Mouse (Mus musculus) thymus, adult 18-20 months (tissue): Measurements from ENCODE around the gene Chd5.

Source experiments
- DNase-seq, 2 experiments: peaks; one replicate each; pipeline ENCODE4 v3.0.0; 2022; ENCODE audit warnings: mixed read lengths in 2 of 2

Gene Chd5

DNA sequence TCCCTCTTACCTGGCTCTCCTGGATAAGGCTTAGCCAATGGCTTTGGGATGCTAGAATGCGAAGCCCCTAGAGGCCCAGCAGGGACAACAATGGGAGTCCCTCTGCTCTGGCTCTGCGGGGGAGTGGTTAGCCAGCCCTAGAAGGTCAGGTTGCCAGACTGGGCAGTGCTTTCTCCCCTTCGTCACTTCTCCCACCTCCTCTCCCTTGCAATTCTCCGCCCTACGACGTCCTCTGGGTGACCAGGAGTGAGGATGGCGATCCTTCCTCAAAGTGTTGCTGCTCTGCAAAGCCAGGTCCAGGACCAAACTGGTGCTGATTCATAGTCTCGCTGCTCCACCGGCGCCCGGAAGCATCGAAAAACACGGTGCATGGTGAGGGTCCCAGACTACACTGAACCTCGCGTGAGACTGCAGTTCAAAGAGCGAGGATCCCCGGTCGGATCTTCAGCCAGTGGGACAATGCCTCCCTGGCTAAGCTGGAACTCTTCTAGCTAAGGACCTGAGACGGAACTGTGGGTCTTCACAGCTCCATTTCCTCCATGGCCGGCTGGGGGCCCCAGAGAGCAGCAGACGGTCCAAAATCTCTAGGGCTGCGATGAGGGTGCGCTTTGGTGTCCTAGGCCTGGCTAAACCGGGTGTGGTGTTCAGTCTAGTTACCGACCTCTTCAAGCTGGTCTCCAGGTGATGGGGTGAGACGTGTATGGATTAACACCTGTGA, 19.8 kb upstream of the Chd5 start, which contains the start of gene Rnf207:
Gene Rnf207 (minus strand): TSS at position 477 of the 718 bp plus-strand sequence.
- no peak for DNase-seq

DNA sequence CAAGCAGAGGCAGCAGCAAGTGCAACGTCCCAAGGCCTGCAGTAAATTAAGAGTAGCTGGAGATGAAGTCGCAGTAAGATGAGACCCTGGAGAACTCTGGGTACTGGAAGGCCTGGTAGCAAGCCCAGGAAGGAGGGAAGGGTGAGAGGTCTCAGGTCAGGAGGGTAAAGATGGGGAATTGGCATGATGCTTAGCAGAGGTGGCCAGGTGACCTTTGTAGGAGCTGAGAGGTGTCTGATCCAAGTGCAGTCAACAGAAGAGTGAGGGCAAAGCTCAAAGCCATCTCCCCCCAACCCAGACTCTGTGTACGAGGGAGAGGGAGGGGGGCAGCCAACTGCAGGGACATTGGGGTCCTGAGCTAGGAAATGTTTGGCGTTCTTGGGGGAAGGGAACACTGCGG, 17.0 kb upstream of the Chd5 start:
- DNase-seq, result no peak

DNA sequence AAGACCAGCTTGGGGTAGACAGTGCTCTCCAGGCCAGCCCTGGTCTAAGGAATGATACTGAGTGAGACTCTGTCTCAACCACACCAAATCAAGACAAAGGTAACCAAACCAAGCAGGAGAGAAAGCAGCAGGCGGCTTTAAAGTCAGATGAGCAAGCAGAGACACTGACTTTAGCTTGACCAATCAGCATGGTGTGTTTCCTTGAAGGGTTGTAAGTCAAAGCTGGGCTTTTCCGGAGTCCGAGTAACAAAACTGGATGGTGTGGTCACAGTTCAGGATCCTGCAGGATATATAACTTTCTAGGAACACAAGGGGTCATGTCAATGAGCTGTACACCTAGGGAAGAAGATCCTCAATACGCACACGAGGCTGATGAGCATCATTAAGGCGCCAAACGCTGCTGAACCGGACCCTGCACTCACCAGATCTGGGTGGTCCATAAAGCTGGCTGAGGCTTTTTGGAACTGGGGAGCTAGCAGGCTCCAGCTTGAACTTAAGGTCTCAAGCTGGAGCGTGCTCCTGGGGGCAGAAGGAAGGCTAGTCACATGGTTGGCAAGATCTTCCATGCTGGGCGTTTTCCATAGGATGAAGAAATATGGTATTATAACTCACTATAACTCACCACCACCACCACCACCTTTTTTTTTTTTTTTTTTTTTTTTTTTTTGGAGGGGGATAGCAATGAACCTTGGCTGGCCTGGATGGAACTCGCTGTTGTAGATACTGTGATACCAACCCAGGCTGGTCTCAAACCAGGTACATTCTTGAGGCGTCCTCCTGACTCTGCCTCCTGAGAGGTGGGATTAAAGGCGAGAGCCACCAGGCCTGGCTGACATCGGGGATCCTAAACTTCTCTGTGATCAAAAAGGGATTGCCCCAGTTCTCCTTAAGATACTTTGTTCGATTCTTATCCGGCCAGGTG, 13.5 kb upstream of the Chd5 start:
- no peak for DNase-seq

DNA sequence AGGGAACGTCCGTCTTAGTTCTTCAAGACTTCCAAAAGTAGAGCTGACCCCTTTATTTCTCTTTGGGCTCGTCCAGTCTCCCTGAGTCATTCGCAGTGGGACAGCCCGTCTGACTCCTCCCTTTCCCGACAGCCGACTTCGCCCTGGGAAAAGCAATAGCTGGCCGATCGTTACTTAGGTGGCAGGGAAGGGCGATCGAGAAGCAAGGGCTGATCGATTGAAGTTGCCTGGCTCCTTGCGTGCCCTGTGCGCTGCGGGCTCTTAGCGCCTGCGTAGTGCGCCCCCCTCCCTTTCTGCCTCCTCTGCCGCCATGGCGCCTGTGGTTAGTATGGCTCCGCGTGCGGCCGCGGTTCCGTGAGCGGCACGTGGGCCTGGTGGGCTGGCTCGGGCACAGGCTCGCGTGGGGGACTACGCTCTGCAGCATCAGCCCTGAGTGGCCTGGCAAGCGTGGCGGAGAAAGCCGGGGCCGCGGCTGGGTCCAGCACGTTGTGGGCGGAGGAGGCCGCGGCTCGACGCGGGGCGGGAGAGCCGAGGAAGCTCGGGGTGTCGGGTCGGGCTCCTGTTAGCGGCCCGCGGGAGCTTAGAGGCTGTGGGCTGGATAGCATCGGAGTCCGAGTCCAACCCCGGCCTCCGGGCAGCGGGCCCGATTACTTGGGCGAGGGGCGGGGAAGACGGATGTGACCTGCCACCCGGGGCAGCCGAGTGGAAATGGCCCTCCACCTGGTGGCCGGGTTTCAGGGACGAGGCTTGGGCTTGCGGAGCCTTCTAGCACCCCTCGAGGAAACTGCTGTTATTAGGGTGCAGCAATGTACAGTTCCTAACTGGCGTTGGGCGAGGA, 12.7 kb upstream of the Chd5 start, which contains the start of gene Rpl22:
Gene Rpl22 (plus strand): TSS at position 169 of the 838 bp plus-strand sequence.
- DNase-seq, result peak; percentile 88 to 93

DNA sequence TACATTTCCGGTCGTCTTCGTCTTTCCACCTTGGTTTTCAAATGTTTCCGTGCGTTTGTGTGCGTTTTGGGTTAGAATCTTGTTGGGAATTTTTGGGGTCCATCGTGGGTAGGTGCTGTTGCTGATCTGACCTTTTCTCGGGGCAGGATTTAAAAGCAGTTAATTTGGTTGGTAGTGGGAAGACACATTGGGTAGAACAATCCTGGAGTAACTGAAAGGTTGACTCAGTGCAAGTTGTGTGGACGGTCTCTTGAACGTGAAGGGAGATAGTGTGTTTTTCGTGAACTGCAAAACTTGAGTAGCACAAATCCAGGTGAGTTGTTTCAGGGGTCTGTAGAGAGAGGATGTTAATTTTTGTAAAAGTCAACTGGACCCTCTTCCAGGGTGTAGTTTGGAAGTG, 11.9 kb upstream of the Chd5 start:
- DNase-seq, result no peak

DNA sequence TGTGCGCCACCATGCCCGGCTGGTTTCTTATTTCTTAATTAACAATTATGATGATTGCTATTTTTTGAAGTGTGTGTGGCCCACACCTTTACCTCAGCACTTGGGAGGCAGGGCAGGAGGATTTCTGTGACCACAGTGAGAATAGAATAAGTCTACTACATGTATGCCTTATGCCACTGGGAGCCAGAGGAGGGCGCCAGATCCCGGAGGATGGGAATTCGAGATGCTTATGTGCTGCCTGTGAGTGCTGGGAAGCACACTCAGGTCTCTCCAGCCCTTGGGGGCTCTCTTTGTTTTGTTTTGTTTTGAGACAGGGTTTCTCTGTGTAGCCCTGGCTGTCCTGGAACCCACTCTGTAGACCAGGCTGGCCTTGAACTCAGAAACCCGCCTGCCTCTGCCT, 9.8 kb upstream of the Chd5 start:
- DNase-seq, result no peak

DNA sequence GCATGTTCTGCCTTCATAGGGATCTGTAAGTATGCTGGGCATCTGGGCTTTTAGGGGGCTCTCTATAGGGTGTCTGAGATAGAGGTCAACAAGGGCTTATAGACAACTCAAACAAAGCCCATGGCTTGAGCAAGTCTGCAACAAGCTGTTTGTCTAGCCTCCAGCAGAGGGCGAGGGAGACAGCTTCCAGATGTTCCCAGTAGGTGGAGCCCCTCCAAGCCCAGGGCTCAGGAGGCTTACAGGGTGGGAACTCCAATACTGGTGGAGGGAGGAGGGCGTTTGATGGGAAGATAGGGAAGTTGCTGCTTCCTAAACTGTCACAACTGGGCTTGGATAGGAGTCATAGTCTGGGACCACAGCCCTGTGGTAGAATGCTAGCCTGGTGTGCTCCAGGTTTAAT, 5.5 kb upstream of the Chd5 start:
- DNase-seq, result peak; percentile 22 to 37

DNA sequence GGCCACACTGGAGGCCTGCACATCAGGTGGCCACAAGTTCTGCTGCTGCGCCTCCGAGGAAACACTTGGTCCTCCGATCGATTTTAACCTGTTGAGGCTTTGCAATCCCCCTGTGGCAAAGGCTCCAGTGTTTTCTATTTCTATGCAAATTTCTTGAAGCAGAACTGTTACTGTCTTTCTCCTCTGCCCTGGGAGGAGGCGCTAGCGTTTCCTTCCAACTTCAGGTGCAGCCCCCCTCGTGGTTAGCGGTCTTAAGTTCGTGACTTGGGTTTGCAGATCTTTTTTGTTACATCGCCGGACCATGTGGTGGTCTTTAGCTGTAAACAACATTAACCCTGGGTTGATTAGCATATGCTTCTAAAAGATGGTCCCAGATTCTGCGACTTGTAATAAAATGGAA, 4.9 kb upstream of the Chd5 start:
- no peak for DNase-seq

DNA sequence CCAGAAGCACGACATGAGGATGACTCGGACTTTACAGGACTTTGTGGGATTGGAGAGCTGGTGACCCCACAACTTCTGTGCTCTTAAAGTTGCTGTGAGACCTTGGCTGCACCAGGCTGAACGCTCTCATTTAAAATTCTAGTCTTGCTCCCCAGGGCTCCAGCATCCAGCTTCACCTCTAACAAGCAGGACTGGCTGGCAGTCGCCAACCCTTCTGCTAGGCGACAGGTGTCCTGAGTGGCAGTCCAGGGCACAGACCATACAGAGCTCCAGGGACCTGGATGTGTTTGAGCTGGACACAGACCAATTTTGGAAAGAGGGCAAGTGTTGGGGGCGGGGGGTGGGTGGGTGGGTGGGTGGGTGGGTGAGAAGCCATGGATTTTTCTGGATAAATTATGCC, 679 bp upstream of the Chd5 start:
- DNase-seq, result no peak

DNA sequence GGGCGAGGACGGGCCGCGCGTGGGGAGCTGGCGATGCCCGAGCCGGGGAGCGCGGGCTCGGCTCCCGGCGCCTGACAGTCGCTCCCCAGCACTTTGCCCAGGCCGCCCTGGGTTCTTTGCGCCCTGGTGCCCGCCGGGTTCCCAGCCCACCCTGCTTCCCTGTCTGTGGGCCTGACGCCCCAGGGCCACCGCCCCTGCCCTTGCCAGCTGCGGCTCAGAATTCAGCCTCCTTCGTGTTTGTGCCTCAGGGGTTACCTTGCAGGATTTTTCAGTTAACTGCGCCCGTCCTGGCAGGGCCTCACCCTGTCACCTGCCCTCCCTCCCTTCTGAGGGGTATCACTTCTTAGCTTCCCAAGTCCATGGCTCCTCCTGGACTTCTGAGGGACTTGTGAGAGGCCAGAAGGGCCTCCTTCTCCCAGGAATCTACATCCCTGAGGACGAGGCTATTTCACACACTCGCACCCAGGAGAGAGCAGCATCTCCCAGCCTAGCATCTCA, 891 bp downstream of the Chd5 start:
- no peak for DNase-seq

DNA sequence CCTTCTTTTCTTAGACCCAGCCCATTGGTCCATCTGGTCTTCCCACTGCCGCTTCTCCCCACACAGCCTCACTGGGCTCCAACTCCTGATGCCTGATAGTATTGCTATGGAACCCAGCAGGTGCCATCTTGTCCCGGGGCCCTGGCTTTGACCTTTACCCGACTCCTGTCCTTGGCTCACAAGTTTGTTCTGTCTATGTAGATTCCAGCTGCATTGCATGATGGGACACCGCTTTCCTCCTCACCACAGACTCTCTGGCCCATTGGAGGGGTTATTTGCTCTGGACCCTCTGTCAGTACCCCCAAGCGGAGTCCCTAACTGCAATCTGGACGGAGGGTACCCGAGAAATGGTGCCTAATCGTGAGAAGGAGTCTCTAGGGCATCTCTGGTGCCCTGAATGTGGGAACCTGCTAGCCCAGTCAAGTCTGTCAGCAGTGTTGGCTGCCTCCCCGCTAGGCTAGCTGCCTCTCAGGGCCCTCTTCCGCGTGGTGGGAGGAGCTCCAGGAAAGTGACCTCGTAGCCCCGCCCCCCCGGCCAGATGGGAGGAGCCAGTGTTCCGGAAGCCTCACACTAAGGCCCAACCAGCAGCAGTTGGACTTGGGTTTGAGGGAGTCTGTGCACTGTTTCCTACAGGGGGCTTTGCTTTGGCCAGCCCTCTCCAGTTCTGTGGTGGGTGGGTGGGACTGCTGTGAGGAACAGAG, 2.3 kb downstream of the Chd5 start:
- DNase-seq, result no peak

DNA sequence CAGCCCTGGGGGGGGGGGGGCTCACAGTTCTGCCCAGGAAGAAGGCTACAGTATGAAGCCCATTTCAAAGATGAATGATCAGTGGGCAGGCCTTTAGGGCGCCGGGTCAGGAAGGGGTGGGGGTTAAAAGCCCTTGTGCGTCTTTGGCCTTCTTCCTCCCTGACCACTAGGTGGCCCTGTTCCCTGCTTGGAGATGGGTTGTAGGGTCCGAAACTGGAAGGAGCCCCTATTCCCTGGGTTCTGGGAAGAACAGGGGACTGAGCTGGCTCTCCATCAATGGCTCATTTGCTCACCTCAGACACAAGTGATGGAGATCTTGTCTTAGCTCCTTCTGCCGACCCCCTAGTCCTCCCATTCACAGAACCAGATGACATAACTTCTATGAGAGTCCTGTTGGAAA, 4.8 kb downstream of the Chd5 start:
- DNase-seq, result no peak

DNA sequence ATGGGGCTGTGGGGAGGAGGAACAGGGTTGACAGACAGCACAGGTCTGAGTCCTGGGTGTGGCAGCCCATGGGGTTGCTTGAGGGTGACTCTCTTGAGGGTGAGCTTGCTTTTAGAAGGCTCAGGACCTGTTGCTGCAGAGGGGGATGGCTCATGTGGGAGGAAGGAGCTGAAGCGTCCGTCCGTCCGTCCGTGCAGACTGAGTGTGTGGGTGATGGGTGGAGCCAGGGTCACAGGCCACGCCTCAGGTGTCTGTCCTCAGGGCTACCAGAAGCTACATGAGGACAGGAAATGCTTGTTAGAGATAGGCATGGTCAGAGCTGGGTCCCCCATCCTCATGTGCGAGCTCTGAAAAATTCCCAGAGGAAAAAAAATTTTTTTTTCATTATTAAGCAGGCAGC, 6.2 kb downstream of the Chd5 start:
- no peak for DNase-seq

DNA sequence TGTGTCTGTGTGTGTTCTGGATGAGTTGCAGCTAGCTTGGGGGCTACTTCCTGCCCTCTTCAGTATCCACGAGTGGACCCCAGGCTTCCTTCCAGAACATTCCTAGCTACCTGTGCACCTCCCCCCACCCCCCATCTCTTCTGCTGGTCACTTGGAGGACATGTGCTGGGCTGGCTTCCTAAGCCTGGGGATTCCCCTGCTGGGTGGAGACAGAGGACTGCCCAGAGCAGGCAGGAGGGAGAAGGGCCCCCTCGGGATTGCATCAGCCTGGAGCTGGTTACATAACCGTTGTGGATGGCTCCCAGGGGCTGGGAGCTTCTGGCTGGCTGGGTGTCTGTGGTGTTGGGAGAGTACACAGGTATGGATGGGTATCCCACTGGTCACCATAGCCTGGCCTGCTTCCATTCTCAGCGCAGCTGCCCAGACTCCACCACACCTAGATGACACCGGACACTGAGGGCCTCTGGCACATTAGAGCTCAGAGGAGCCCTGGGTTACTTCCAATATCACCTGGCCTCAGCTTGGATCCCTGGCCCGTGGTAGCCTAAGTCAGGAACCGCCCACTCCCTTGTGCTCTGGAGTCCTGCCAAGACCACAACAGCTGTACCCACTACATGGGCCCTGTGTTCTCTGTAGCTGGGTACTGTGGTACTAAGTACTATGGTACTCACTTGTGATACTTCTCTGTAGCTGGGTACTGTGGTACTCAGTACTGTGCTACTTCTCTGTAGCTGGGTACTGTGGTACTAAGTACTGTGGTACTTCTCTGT, 6.9 kb downstream of the Chd5 start:
- DNase-seq, result no peak

DNA sequence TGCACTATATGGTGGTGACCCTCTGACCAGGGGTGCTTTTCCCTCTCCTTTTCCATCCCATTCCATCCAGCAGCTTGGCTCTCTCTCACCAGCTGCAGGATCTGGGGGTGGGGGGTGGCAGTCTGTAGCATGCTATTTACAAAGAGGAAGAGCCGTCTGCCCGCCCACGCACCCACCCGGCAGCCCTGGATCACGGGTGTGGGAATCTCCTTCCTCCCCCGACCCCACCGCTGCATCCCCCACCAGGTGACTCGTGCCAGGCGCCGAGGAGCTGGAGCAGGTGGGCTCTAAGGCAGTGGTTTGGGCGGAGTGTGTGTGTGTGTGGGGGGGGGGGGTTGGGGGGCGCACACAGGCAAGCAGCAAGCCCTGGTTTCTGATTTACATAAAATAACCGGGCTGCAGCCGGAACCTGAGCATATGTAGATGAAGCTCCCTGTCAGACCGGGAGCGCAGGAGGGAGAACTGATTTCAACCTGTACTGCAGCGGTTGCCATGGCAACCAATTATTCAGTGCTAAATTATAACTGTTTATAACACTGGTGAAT, 11.5 kb downstream of the Chd5 start:
- no peak for DNase-seq

DNA sequence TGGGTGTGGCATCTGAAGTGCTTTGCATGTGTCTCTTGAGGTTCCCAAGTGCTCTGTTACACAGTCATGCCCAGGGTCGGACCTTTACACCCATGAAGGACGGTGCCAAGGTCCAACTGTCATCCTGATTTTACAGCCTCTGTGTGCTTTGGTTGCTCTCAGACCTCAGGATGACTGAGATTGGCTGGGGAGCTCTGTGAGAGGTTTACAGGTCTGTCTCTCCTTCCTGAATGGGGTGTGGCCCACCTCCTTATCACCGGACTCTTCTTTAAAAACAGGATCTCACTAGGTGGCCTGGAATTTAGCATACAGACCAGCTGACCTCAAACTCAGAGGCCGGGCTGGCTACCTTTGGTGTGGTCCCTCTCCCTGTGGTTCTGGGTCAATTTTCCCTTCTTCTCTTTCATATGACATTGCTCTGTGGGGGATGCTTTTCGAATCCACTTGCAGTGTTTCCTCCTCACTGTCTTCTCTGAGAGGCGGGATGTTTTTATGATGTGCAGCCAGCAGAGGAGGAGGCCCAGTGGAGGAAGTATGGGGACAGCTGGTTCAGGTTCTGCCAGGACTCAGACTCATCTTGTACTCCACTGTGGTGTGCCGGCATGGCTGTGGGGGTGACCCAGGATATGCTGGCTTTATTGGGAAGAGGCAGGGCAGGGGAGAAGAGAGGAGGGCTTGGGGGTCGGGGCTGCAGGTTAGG, 12.4 kb downstream of the Chd5 start:
- no peak for DNase-seq

DNA sequence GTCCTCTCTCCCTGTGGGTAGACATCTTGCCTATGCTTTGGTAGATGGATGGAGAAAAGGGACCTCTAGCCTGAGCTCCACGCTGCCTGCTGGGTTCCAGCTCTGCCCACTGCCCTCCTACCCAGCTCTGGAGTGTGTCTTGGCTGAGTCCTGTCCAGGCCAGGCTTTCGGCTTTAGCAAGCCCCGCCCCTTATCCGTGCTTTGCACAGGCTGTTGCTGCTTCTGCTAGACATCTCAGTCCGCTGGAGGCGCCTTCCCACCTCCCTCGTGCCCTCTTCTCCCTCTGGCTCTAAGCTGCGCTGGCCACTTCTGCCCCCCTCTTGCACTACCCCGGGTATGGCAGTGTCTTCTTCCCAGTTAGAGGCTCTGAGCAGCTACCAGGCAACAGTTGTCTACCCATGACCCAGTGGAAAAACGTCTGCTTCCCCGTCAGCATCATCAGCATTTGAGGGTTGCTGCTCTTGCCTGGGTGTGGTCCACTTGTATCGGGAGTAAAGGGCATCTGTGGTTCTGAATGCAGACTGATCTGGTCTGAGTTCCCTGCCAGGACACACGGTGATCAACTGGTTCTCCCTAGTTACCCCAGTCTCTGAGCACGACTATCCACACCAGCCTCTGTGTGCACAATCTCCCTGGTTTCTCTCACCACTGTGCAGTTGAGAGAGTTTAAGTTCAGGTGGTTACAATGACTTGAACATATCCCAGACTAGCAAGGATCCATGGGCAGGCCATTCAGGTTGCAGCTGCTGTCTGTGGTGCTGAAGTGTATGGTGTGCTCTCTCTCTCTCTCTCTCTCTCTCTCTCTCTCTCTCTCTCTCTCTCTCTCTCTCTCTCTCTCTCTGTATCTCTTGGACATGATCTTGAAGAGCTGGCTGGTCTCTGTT, 13.2 kb downstream of the Chd5 start:
- DNase-seq, result no peak

DNA sequence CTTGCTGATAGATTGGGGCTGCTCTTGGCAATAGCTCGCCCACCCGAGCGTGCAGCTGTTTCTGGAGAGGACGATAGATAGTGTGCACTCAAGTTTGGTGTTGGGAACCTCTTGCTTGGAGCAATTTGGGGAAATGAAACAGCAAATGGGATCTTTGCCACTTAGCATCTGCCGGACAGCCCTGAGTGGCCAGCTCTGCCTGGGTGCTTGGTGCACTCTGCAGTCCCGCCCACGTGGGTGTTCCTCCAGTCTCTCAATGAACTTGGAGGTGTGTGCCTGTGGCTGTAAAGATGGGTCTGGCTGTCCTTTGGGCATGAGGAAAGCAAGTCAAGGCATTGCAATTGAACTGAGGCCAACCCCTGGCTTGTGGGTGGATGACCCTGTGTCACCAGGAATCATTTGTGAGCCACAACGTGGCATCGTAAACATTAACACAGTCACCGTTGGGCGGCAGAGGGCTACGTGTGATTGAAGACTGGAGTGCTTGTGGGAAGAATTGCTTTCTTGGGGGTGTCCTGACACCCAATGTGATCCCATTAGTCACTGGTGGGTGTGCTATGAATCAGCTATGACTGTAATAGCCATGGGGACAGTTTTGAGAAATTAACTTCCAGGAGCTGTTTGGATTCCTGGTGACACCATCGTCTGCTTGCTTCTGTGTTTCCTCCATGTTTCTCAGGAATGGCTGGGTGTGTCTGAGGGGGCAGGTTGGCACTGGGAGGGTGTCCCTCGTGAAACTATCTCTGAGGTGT, 15.6 kb downstream of the Chd5 start:
- no peak for DNase-seq

DNA sequence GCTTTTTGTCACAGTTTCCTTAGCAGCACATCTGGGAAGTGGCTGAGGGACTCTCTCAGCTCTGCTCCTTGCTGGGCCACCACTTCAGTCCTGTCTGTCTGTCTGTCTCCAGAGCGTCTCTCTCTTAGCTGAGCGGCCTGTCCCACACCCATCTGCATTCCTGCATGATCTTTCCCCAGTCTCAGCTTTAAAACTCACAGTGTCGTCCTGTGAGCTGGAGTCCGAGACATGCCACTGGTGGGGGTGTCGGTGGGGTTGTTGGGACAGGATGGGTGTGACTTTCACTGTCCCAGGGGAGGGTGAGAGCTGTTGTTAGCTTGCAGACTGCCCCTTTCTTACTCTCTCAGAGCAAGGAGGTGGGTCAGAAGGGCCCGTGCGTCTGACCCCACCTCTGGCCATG, 17.2 kb downstream of the Chd5 start:
- no peak for DNase-seq
